Mouse (Mus musculus): ENCODE measurements around the gene Plxnb1. TPM values are rescaled to one million over a fixed set of nuclear protein-coding genes. Genes with fewer than 3 reads are reported as not detected.

The Plxnb1 gene
- 122 and 223 TPM in 2 replicates for total RNA-seq (2021)
- long read RNA-seq, partial matches to known transcripts = 41 of 73 reads
- long read RNA-seq, other reads (novel, unspliced or antisense) = 32 of 73 reads

DNA sequence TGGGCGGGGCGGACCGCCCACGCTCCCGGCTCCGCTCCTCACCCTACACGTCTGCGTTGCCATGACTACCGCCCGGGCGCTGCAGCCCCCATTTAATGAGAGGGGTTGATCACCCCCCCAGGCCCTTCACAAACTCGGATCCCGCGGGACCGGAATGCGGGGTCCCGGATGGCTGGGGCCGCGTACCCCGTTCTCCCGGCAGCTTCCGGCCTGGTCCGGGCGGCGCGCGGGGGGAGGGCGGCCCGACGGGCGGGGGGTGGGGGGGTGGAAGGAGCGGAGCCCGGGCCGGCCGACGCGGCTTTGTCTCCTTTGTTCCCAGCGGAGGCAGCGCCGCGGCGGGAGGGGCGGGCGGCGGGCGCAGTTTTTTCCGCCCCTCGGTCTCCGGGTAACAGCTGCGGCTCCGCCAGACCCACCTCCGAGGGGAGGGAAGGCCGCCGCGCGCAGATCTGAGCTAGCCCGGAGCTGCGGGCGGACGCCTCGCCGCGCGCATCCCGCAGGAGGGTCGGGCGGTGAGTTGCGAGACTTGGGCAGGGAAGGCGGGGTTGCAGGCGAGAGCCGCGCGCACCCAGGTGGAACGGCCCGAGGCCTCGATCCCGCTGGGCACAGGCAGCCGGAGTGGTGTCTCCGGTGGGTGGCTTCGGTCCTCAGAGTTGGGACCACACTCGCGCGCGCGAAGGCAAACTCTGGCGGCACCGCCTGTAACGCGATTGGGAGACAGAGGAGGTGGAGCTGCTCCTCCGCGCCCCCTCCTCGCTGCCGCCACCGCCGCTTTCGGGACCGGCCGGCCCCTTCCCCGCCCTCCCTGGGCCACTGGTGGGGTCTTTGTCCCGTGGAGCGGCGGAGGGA lies at the start of gene Plxnb1:
TSS of gene Plxnb1 (plus strand) at position 253 of the 846 bp plus-strand sequence.
- DNase-seq = peak; percentile 83

GRCm38 (mm10) chr9:109046306-109046705 lies 48.9 kb upstream of the Plxnb1 start:
- DNase-seq = peak; percentile 60

- DNase-seq = no peak
Measured at GRCm38 (mm10) chr9:109049316-109049715, 45.9 kb upstream of the Plxnb1 start.

DNA sequence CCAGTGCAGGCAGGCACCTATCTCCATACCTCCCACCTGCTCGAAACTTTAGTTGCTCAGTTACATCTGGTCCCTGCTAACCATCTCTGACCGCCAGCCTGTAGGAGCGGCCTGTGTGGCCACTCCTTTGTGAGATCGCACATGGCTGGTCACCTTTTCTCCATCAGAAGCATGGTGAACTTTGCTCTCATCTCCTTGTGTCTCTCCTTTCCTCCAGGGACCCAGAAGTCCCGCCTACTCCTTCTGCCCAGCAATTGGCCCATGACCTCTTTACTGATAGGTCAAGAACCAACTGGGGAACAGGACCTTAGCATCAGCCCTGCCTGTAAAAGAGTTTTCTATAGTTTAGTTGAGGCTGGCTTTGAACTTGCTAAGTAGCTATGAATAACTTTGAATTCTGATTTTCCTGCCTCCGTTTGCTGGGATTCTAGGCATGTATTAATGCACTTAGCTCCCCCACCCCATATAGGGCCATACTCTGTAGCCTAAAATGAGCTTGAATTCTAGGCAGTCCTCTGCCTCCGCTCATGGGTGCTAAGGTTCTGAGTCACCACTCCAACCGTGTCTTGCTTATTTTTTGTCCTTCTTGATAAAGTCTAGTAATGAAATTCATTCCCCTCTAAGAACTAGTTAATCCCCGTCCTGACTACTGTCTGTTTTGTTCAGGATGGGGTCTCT lies 45.1 kb upstream of the Plxnb1 start:
- no peak for DNase-seq

- DNase-seq = no peak
Measured at GRCm38 (mm10) chr9:109050674-109050997, 44.6 kb upstream of the Plxnb1 start.

DNA sequence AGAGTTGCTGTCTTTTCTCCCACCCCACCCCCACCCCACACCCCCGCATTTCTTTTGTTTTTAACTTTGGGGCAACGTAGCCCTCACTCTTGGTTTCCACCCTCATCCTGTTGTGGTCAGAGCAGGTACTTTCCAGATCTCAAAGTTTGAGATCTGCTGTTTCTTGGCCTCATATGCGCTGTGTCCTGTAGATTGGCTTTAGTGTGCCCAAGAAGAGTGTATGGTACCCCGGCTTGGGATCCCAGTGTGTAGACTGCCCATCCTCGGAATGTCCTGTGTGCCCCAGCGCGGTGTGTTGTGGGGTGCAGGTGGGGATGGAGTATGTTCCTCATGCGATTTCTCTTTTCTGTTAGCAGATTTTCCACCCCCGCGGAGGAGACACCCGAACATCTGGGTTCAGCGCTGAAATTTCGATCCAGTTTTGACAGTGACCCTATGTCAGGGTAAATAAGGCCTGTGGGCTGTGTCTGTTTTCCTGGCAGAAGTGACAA lies 44.1 kb upstream of the Plxnb1 start:
- no peak for DNase-seq

DNA sequence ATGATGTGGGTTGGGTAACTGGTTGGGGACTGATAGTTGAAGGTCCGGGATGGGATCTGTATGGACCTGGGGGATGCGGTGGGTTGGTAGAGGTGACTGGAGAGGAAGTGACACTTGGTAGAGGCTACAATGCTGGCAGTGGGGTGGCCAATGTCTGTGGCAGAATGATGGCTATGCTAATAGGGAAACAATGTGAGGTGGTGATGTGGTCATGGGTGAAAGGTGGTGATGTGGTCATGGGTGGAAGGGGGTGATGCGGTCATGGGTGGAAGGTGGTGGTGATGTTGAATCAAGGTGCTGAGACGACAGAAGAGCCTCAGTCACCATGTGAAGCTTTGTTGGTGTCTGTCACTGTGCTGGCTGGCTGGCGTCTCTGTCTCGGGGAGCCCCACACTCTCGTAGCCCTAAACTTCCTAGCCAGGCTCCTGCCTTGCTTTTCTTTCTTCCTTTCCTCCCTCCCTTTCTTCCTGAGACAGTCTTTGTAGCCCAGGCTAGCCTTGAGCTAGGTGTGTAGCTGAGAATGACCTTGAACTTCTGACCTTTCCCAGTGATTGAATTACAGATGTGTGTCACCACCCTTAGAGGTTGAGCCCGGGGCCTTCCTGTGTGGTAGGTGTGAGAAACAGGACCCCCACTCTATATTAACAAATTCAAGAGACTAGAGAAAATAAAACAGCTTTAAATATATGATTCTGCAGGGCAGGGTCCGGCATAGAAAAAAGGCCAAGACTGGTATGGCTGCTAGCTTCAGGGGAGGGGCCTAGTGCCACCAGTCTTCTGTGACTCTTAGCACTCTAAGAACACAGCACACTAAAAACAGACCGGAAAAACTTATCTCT lies 43.3 kb upstream of the Plxnb1 start:
- no peak for DNase-seq

DNA sequence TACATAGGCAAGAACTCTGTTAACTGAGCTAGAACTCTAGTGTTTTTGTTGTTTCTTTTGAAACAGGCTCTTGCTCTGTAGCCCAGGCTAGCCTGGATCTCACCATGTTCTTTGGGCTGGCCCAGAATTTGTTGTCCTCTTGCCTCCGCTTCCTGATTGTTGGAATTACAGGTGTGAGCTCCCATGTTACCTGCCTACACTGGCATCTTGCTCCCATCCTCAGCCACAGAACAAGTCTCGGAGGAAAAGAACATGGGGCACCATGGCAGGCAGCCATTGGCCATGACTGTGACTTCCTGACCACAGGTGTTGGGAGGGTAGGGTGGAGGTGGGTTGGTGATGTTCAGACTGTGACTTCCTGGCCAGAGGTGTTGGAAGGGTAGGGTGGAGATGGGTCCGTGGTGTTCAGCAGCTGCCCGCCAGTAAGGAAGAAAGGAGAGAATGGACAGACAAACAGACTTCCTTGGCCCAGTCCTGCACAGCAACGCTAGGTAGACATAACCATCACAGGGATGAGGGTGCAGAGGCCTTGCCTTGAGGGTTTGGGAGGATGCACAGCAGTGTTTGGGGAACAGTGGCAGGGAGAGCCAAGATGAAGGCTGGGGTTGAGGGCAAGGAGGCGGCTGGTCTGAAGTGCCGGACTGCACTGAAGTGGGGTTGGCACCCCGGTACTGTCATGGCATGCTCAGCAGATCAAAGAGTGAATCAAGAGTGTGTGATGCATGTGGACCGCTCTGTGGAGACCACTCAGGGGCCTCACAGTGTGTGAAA lies 42.5 kb upstream of the Plxnb1 start:
- no peak for DNase-seq

DNA sequence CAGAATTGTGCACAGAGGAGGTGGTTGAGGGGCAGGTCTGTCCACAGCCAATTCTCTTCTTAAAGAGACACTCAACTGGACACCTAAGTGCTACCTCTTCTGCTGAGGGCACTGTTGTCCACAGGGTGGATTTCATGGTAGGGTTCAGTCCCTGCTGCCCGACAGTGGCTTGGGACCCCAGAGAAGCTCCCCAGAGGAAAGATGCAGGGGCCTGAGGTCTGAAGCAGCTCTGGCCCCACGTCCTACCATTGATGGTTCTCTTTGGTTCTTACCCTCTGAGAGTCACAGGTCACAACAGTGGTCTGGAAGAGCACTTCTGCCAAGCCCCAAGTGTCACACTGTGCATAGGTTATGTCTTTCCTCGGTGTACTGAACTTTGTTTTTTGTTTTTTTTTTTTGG lies 41.8 kb upstream of the Plxnb1 start:
- DNase-seq = no peak

DNA sequence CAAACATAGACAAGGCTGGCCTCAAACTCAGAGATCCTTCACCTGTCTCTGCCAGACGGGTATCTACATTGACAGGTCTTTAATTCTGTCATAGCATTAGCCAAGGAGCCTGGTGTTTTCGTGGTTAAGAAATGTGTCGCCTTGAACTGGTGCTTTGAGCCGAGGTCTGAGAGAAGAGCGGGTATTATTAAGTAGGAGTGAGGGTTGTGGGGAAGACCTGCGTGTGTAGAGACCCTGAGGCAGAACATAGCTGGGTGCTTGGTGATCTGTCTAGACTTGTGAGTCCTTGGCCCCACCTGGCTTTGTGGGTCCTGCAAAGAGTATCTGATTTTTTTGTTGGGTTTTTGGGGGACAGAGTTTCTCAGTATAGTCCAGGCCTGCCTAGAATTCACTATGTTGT lies 41.3 kb upstream of the Plxnb1 start:
- no peak for DNase-seq

- peak; percentile 58 for DNase-seq
Measured at GRCm38 (mm10) chr9:109054712-109055111, 40.5 kb upstream of the Plxnb1 start.

DNA sequence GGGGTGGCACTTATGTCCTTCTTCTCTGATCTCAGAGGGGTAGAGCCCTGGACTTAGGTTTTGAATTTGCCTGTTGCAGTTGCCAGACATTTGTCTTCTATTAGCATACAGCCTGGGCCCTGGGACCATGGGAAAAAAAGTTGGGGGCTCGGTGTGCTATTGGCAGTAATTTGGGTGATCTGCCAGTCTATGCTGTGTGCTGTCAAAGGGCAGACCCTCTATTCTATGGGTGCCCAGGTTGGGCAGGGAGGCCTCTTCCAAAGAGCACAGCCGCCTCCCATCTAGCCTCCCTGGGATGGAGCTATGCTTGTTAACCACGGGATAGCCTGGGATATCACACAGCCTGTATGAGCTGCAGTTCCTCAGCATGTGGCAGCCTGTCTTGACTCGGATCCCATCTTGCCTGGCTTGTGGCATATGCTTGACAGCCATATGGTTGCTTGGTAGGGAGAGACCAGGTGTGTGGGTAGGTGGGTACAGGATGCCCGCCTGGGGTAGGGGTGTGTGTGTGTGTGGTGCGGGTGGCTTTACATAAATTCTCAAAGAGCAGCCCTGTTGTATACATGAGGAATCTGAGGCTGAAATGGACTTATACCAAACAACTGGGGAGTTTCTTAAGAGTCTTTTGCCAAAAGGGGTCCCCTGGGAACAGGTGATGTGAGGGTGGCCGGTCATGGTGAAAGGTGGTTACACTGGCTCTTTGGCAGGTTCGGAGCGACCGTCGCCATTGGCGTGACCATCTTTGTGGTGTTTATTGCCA lies 39.7 kb upstream of the Plxnb1 start:
- DNase-seq = no peak

DNA sequence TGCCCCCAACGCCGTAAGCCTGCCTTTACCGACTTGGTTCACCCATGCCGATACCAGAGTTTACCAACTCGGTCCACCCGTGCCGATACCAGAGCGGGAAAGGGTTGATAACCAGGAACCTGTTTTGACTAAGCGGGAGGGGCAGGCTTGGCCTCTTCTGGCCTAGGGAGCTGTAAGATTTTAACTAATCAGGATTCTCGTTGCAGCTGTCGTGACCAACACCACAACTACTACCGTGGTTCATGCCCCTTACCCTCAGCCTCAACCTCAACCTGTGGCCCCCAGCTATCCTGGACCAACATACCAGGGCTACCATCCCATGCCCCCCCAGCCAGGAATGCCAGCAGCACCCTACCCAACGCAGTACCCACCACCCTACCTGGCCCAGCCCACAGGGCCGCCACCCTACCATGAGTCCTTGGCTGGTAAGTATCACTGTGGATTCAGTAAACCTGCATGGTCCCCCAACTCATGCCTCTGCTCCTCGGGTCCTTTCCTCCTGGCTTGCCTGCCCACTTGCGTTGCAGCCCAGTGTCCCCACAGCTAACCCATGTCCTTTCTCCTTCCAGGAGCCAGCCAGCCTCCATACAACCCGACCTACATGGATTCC lies 39.0 kb upstream of the Plxnb1 start:
- DNase-seq = no peak

- DNase-seq = no peak
Measured at GRCm38 (mm10) chr9:109056916-109057315, 38.3 kb upstream of the Plxnb1 start.

DNA sequence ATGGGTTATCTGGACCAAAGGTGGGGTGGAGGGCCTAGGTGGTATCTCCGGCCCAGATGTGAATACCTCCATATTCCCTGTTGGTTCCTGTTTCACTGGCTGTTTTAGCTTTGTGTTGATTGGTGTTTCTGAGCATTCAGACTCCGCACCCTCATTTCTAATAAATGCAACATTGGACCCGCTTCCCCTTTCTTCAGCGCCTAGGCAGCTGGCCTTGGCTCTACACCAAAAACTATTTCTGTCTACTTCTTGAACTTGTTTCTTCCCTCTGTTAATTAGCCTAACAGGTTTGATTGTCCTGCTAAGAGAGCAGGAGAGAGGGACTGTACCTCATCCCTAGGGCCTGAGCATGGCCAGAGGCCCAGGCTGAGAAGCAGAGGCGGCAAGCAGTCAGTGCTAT lies 37.6 kb upstream of the Plxnb1 start:
- DNase-seq = no peak

DNA sequence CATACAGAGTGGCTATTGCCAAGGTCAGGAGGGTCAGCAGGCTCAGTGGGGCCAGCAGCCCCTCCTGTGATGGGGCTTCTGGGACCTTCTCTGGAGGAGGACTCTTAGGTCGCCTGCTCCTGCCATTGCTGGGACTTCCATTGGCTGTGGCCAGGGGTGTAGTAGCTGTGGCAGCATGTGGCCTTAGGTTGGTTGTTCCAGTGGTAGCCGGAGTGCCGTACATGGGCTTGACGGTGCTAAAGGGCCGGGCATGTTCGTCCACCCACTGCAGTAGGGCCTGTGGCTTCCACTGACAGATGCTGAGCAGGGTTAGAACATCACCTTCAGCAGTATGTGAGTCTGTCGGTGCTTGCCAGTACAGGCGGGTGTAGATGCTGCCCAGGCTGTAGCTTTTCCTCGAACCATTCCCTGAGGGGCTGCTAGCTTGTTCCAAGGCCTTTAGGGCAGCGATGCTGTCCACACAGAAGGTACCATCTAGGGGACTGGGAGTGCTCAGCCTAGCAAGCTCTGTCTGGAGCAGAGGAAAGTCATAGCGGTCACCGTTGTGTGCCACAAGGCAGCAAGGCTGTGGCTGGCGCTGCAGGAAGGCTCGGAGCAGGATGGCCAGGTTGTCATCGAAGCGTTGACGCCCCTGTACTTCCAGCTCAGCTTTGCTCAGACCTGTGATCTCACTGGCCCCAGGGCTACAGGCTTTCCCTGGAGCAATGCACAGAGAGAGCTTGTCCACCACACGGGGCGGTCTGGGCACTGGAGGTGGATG lies 37.0 kb upstream of the Plxnb1 start:
- no peak for DNase-seq

GRCm38 (mm10) chr9:109059136-109059903 lies 35.9 kb upstream of the Plxnb1 start, which contains the start of gene Trex1:
Trex1 (minus strand) TSS chr9:109059734.
- DNase-seq = peak; percentile 90

DNA sequence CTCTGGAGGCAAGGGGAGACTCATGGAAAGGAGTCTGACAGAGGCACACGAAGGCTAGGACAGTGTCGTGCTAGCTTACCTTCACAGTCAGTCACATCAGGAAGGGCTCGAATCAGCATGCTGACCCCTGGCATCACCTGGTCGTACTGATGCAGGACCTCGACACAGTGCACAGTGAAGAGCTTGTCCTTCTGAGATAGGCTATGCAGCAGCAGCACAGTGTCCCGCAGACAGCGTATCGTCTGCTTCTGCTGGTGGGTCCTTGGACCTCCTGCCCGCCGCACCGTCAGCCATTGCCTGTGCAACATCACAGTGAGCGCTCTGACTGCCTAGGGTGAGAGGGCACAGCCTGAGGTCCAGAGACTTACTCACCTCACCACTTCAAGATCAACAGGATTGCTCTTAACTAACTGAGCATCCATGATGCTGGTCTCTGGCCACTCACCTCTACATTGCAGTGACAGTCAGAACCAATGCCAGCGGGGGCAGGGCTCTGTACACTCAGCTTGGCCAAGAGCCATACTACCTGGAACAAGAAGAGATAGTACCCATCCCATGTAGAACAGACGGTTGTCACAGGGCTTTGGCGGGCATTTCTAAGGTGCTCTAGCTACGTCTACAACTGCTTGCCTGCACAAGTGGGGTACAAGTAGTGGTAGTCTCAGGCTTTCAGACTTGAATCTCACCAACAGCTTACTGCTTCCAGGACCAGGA lies 34.8 kb upstream of the Plxnb1 start:
- DNase-seq = no peak

All from adrenal gland, postnatal 25 days (tissue).